Mouse (Mus musculus): ENCODE results near the gene Thoc5. TPM values are rescaled to one million over a fixed set of nuclear protein-coding genes. Genes with fewer than 3 reads are reported as not detected.
A peak's percentile ranks its signal among the peaks of the same experiment; 100 is the strongest.

Thoc5 gene
- polyA plus RNA-seq, 1 experiment from 2014 or later = 53.2 TPM

GRCm38 (mm10) chr11:4975623-4976022, 80.5 kb downstream of the Thoc5 start:
- Histone ChIP-seq H3K27me3 (ENCODE audit: control insufficient read depth, insufficient read depth, low read length) (no peaks in the 10 kb centered on the region), H3K4me3 (ENCODE audit: low read depth, low read length) (no peak overlapping the region), H3K9me3 (ENCODE audit: control insufficient read depth, low read length) (no peaks in the 10 kb centered on the region), H3K4me2 (ENCODE audit: low read depth, low read length) (no peak overlapping the region), H3K9ac (replicated peaks; ENCODE audit: low read depth, low read length) (no peak overlapping the region), H3K27ac (ENCODE audit: low read depth, low read length) (no peak overlapping the region), H3K4me1 (ENCODE audit: control insufficient read depth, insufficient read depth, low read length) (no peaks in the 10 kb centered on the region), H3K36me3 (ENCODE audit: control insufficient read depth, insufficient read depth, low read length) (no peaks in the 10 kb centered on the region)
- 6% methylated on average over 14 of the region's 14 CpGs for WGBS
- peak; percentile 45; the same call in 1 of the 2 replicates for ATAC-seq (ENCODE audit: low read depth)

Small RNA genes lying within 50 kb of the gene (microRNA-seq; reads per million reads assigned to microRNA genes)
- gene Mir6918 = 0.85 reads per million

Other genes with a start within 250 kb of the Thoc5 start
- 550 and 671 TPM in 2 replicates for gene Uqcr10, start 191.0 kb upstream of the Thoc5 start, polyA plus RNA-seq (2014; fragmentation: Nextera tagmentation; extraction: Ambion mirVana)
- gene Zmat5, start 190.6 kb upstream of the Thoc5 start, polyA plus RNA-seq (2014; fragmentation: Nextera tagmentation; extraction: Ambion mirVana) = 58.0 and 62.2 TPM in 2 replicates
- gene Cabp7, start 148.5 kb upstream of the Thoc5 start, polyA plus RNA-seq (2014; fragmentation: Nextera tagmentation; extraction: Ambion mirVana) = 2.4 and 3.3 TPM in 2 replicates
- gene Nf2, start 45.8 kb upstream of the Thoc5 start, polyA plus RNA-seq (2014; fragmentation: Nextera tagmentation; extraction: Ambion mirVana) = 52.3 and 69.5 TPM in 2 replicates
- 127 and 133 TPM in 2 replicates for gene Nipsnap1, start 21.4 kb upstream of the Thoc5 start, polyA plus RNA-seq (2014; fragmentation: Nextera tagmentation; extraction: Ambion mirVana)
- 17.5 and 19.2 TPM in 2 replicates for gene Nefh, start 52.7 kb downstream of the Thoc5 start, polyA plus RNA-seq (2014; fragmentation: Nextera tagmentation; extraction: Ambion mirVana)
- 94.9 and 105 TPM in 2 replicates for gene Ap1b1, start 91.5 kb downstream of the Thoc5 start, polyA plus RNA-seq (2014; fragmentation: Nextera tagmentation; extraction: Ambion mirVana)
- gene Rasl10a, start 162.8 kb downstream of the Thoc5 start, polyA plus RNA-seq (2014; fragmentation: Nextera tagmentation; extraction: Ambion mirVana) = 1.3 and 1.8 TPM in 2 replicates
- gene Gas2l1, start 170.0 kb downstream of the Thoc5 start, polyA plus RNA-seq (2014; fragmentation: Nextera tagmentation; extraction: Ambion mirVana) = 24.9 and 25.1 TPM in 2 replicates
- gene Rhbdd3, start 203.6 kb downstream of the Thoc5 start, polyA plus RNA-seq (2014; fragmentation: Nextera tagmentation; extraction: Ambion mirVana) = 33.1 and 34.4 TPM in 2 replicates
- 320 and 364 TPM in 2 replicates for gene Ewsr1, start 203.9 kb downstream of the Thoc5 start, polyA plus RNA-seq (2014; fragmentation: Nextera tagmentation; extraction: Ambion mirVana)